Mouse (Mus musculus) stomach, postnatal 0 days (tissue): ENCODE data around the gene Ddn. TPM values are rescaled to one million over a fixed set of nuclear protein-coding genes. Genes with fewer than 3 reads are reported as not detected.

Experiments
- ATAC-seq: fragments of 200-750 bp; cut with Nextera tagmentation; 2 replicates; pipeline ENCODE4 v1.8.0; 2017; ENCODE audit not compliant: low FRiP score, low TSS enrichment
- DNase-seq: peaks from one replicate; pipeline ENCODE4 v3.0.0-alpha.2; 2016; ENCODE audit warnings: low spot score
- H3K27ac ChIP-seq: fragments of 300-500 bp; sonication (generic); replicated peaks from 2 replicates; pipeline ENCODE4 v1.5.1; 2014; ENCODE audit warnings: mild to moderate bottlenecking, control low read depth
- H3K27me3 ChIP-seq: fragments of 300-500 bp; sonication (generic); 2 replicates; pipeline ENCODE4 v1.6.1; 2014; ENCODE audit warnings: low read length; ENCODE audit not compliant: control insufficient read depth, insufficient read depth
- H3K36me3 ChIP-seq: fragments of 300-500 bp; sonication (generic); 2 replicates; pipeline ENCODE4 v1.6.1; 2014; ENCODE audit warnings: low read length, mixed read lengths; ENCODE audit not compliant: control insufficient read depth, insufficient read depth
- H3K4me1 ChIP-seq: fragments of 300-500 bp; sonication (generic); replicated peaks from 2 replicates; pipeline ENCODE4 v1.6.1; 2014; ENCODE audit warnings: antibody characterized with exemption; ENCODE audit not compliant: control insufficient read depth, insufficient read depth
- H3K4me2 ChIP-seq: fragments of 300-500 bp; sonication (generic); replicated peaks from 2 replicates; pipeline ENCODE4 v1.6.1; 2014; ENCODE audit warnings: low read depth, mild to moderate bottlenecking, control low read depth, moderate library complexity
- H3K4me3 ChIP-seq: fragments of 300-500 bp; sonication (generic); 2 replicates; pipeline ENCODE4 v1.5.1; 2014; ENCODE audit warnings: low read depth, low read length, control low read depth
- H3K9ac ChIP-seq: fragments of 300-500 bp; sonication (generic); 2 replicates; pipeline ENCODE4 v1.6.1; 2014; ENCODE audit warnings: mild to moderate bottlenecking, low read length, control low read depth, mixed read lengths
- H3K9me3 ChIP-seq: fragments of 300-500 bp; sonication (generic); 2 replicates; pipeline ENCODE4 v1.6.1; 2016; ENCODE audit warnings: low read length; ENCODE audit not compliant: control insufficient read depth
- CTCF ChIP-seq: IDR thresholded peaks from 2 replicates; pipeline ENCODE4 v1.5.1; 2016; ENCODE audit warnings: antibody characterized with exemption, low read depth, mild to moderate bottlenecking, moderate library complexity
- EP300 ChIP-seq: optimal IDR thresholded peaks from 2 replicates; pipeline ENCODE3; 2016; ENCODE audit warnings: antibody characterized with exemption
- WGBS: fragments of 180-500 bp; shearing (Covaris S2); extraction: QIAGEN DNeasy Blood & Tissue Kit; methylation state at CpG from one replicate; pipeline ENCODE4 v1.1.7; 2014; 5-methylcytosine and 5-hydroxymethylcytosine counted together
- polyA plus RNA-seq: library from polyadenylated mRNA; unstranded; fragments of >200 nt; fragmentation: Nextera tagmentation; extraction: Ambion mirVana; gene quantifications from 2 replicates; pipeline ENCODE4 v1.2.1, GENCODE M21; 2015

The Ddn gene
- polyA plus RNA-seq, 1 experiment from 2014 or later, result not detected

GRCm38 (mm10) chr15:98834059-98834458 lies 24.8 kb upstream of the Ddn start:
- H3K27me3 ChIP-seq, result no peaks in the 10 kb centered on the region
- ATAC-seq (no peak), DNase-seq (no peak)
- no peak overlapping the region for H3K4me3 ChIP-seq
- TF ChIP-seq EP300, result no peak
- no peak for TF ChIP-seq CTCF
- H3K4me2 ChIP-seq, result no peak overlapping the region
- H3K9ac ChIP-seq, result 0 out of 2 replicates have a peak overlapping the region, but pooled peaks have one; percentile 13
- H3K36me3 ChIP-seq, result peaks cover 39% of the 10 kb centered on the region
- H3K4me1 ChIP-seq, result no peaks in the 10 kb centered on the region; the same call in 1 of the 2 replicates
- WGBS, result 88% methylated on average over 9 of the region's 13 CpGs
- H3K27ac ChIP-seq, result no peak overlapping the region
- no peaks in the 10 kb centered on the region for H3K9me3 ChIP-seq

GRCm38 (mm10) chr15:98833281-98833680 lies 24.0 kb upstream of the Ddn start:
- no peaks in the 10 kb centered on the region; the same call in 1 of the 2 replicates for H3K4me1 ChIP-seq
- H3K4me2 ChIP-seq, result no peak overlapping the region
- H3K9me3 ChIP-seq, result no peaks in the 10 kb centered on the region
- 84% methylated on average over 11 of the region's 11 CpGs for WGBS
- no peak for ATAC-seq
- H3K36me3 ChIP-seq, result peaks cover 37% of the 10 kb centered on the region
- no peak for DNase-seq
- no peaks in the 10 kb centered on the region for H3K27me3 ChIP-seq
- no peak overlapping the region for H3K27ac ChIP-seq
- no peak overlapping the region for H3K4me3 ChIP-seq
- TF ChIP-seq EP300 (no peak), CTCF (no peak)
- no peak overlapping the region for H3K9ac ChIP-seq

- H3K4me2 ChIP-seq, result peak overlapping the region; percentile 67; the same call in 1 of the 2 replicates
- no peak for ATAC-seq
- peaks cover 37% of the 10 kb centered on the region for H3K36me3 ChIP-seq
- no peak overlapping the region for H3K9ac ChIP-seq
- no peaks in the 10 kb centered on the region; the same call in 1 of the 2 replicates for H3K4me1 ChIP-seq
- H3K27ac ChIP-seq, result peak overlapping the region; percentile 95
- WGBS, result 58% methylated on average over 12 of the region's 12 CpGs
- no peak for TF ChIP-seq EP300
- TF ChIP-seq CTCF, result peak; percentile 41
- no peaks in the 10 kb centered on the region for H3K27me3 ChIP-seq
- H3K4me3 ChIP-seq, result no peak overlapping the region
- DNase-seq, result no peak
- no peaks in the 10 kb centered on the region for H3K9me3 ChIP-seq
Measured at GRCm38 (mm10) chr15:98832161-98833058, 23.1 kb upstream of the Ddn start.

GRCm38 (mm10) chr15:98831684-98832035 lies 22.4 kb upstream of the Ddn start:
- peak overlapping the region; percentile 67 for H3K4me2 ChIP-seq
- WGBS, result 8% methylated on average over 9 of the region's 9 CpGs
- peak overlapping the region; percentile 95 for H3K27ac ChIP-seq
- H3K9me3 ChIP-seq, result no peaks in the 10 kb centered on the region
- DNase-seq, result no peak
- H3K4me1 ChIP-seq, result no peaks in the 10 kb centered on the region; the same call in 1 of the 2 replicates
- peaks cover 32% of the 10 kb centered on the region for H3K36me3 ChIP-seq
- no peaks in the 10 kb centered on the region for H3K27me3 ChIP-seq
- TF ChIP-seq EP300 (no peak), CTCF (no peak)
- ATAC-seq, result peak; percentile 38
- peak overlapping the region; percentile 41; the same call in 1 of the 2 replicates for H3K9ac ChIP-seq
- H3K4me3 ChIP-seq, result peak overlapping the region; percentile 78

- WGBS, result under 1% methylated on average over 65 of the region's 66 CpGs
Measured at GRCm38 (mm10) chr15:98830736-98831683, 21.7 kb upstream of the Ddn start, which contains the start of gene Prkag1. Prkag1 (minus strand) TSS chr15:98831521.

More at GRCm38 (mm10) chr15:98830736-98831683, 21.7 kb upstream of the Ddn start, which contains the start of gene Prkag1:
- H3K9me3 ChIP-seq, result no peaks in the 10 kb centered on the region
- no peaks in the 10 kb centered on the region; the same call in 1 of the 2 replicates for H3K4me1 ChIP-seq
- H3K4me3 ChIP-seq, result peak within 1 kb of the TSS; percentile 78
- peak within 1 kb of the TSS; percentile 95 for H3K27ac ChIP-seq
- peak; percentile 98 for DNase-seq
- peak; percentile 69 for TF ChIP-seq CTCF
- peak; percentile 44 for TF ChIP-seq EP300
- peak; percentile 96 for ATAC-seq
- H3K9ac ChIP-seq, result peak within 1 kb of the TSS; percentile 82
- H3K36me3 ChIP-seq, result peaks cover 28% of the 10 kb centered on the region
- peak within 1 kb of the TSS; percentile 67 for H3K4me2 ChIP-seq
- no peaks in the 10 kb centered on the region for H3K27me3 ChIP-seq
